Mouse (Mus musculus) stomach, postnatal 0 days (tissue): ENCODE results near the gene Hist3h2ba. TPM values are rescaled to one million over a fixed set of nuclear protein-coding genes. Genes with fewer than 3 reads are reported as not detected.

Experiments
- ATAC-seq: fragments of 200-750 bp; cut with Nextera tagmentation; 2 replicates; pipeline ENCODE4 v1.8.0; 2017; ENCODE audit not compliant: low FRiP score, low TSS enrichment
- DNase-seq: peaks from one replicate; pipeline ENCODE4 v3.0.0-alpha.2; 2016; ENCODE audit warnings: low spot score
- H3K27ac ChIP-seq: fragments of 300-500 bp; sonication (generic); replicated peaks from 2 replicates; pipeline ENCODE4 v1.5.1; 2014; ENCODE audit warnings: mild to moderate bottlenecking, control low read depth
- H3K27me3 ChIP-seq: fragments of 300-500 bp; sonication (generic); 2 replicates; pipeline ENCODE4 v1.6.1; 2014; ENCODE audit warnings: low read length; ENCODE audit not compliant: control insufficient read depth, insufficient read depth
- H3K36me3 ChIP-seq: fragments of 300-500 bp; sonication (generic); 2 replicates; pipeline ENCODE4 v1.6.1; 2014; ENCODE audit warnings: low read length, mixed read lengths; ENCODE audit not compliant: control insufficient read depth, insufficient read depth
- H3K4me1 ChIP-seq: fragments of 300-500 bp; sonication (generic); replicated peaks from 2 replicates; pipeline ENCODE4 v1.6.1; 2014; ENCODE audit warnings: antibody characterized with exemption; ENCODE audit not compliant: control insufficient read depth, insufficient read depth
- H3K4me2 ChIP-seq: fragments of 300-500 bp; sonication (generic); replicated peaks from 2 replicates; pipeline ENCODE4 v1.6.1; 2014; ENCODE audit warnings: low read depth, mild to moderate bottlenecking, control low read depth, moderate library complexity
- H3K4me3 ChIP-seq: fragments of 300-500 bp; sonication (generic); 2 replicates; pipeline ENCODE4 v1.5.1; 2014; ENCODE audit warnings: low read depth, low read length, control low read depth
- H3K9ac ChIP-seq: fragments of 300-500 bp; sonication (generic); 2 replicates; pipeline ENCODE4 v1.6.1; 2014; ENCODE audit warnings: mild to moderate bottlenecking, low read length, control low read depth, mixed read lengths
- H3K9me3 ChIP-seq: fragments of 300-500 bp; sonication (generic); 2 replicates; pipeline ENCODE4 v1.6.1; 2016; ENCODE audit warnings: low read length; ENCODE audit not compliant: control insufficient read depth
- CTCF ChIP-seq: IDR thresholded peaks from 2 replicates; pipeline ENCODE4 v1.5.1; 2016; ENCODE audit warnings: antibody characterized with exemption, low read depth, mild to moderate bottlenecking, moderate library complexity
- EP300 ChIP-seq: optimal IDR thresholded peaks from 2 replicates; pipeline ENCODE3; 2016; ENCODE audit warnings: antibody characterized with exemption
- WGBS: fragments of 180-500 bp; shearing (Covaris S2); extraction: QIAGEN DNeasy Blood & Tissue Kit; methylation state at CpG from one replicate; pipeline ENCODE4 v1.1.7; 2014; 5-methylcytosine and 5-hydroxymethylcytosine counted together
- polyA plus RNA-seq: library from polyadenylated mRNA; unstranded; fragments of >200 nt; fragmentation: Nextera tagmentation; extraction: Ambion mirVana; gene quantifications from 2 replicates; pipeline ENCODE4 v1.2.1, GENCODE M21; 2015

Hist3h2ba gene
- polyA plus RNA-seq, 1 experiment from 2014 or later: 7.5 TPM

DNA sequence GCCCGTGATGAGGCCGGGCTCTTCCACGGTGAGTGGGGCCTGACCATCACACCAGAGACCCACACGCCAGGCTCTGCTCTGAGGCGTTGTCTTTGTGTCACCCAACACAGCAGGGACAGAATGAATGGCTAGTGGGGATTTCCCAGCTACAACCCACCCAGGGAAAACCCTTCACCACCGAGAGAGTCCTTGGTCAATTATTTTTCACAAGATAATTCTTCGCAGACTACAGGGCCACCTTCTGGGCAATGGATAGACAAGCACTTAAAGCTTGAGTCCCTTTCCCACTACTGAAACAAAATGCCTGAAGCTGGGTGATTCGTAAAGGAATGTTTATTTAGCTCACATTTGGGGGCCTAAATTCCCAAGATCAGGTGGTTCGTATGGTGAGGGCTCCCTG, 26.3 kb upstream of the Hist3h2ba start:
- TF ChIP-seq CTCF: peak; percentile 10; the same call in 1 of the 2 replicates
- no peak for TF ChIP-seq EP300
- Histone ChIP-seq H3K27ac (no peak overlapping the region), H3K36me3 (no peaks in the 10 kb centered on the region), H3K4me1 (no peaks in the 10 kb centered on the region), H3K4me3 (no peak overlapping the region), H3K9ac (no peak overlapping the region), H3K4me2 (no peak overlapping the region), H3K9me3 (no peaks in the 10 kb centered on the region), H3K27me3 (no peaks in the 10 kb centered on the region)
- ATAC-seq: no peak
- DNase-seq: no peak
- 80% methylated on average over 9 of the region's 9 CpGs for WGBS

DNA sequence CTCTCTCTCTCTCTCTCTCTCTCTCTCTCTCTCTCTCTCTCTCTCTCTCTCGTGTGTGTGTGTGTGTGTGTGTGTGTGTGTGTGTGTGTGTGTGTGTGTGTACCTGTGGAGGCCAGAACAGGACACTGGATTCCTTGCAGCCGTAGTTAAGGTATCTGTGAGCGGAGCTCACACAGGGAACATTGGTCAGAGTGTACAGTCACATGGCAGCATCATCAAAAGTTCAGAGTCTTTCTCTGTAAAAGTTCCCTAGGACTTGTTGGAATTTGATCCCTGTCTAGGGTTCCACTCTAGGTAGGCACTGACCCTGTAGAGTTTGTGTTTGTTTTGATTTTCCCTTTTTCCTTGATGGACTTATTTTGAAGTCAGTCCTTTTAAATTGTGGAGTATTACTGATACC, 22.1 kb upstream of the Hist3h2ba start:
- WGBS: 77% methylated on average over 2 of the region's 3 CpGs
- no peak overlapping the region for H3K4me2 ChIP-seq
- no peaks in the 10 kb centered on the region for H3K4me1 ChIP-seq
- H3K9ac ChIP-seq: no peak overlapping the region
- DNase-seq (no peak), ATAC-seq (no peak)
- TF ChIP-seq CTCF (no peak), EP300 (no peak)
- no peak overlapping the region for H3K4me3 ChIP-seq
- no peak overlapping the region for H3K27ac ChIP-seq
- no peaks in the 10 kb centered on the region for H3K27me3 ChIP-seq
- no peaks in the 10 kb centered on the region for H3K9me3 ChIP-seq
- no peaks in the 10 kb centered on the region; the same call in 1 of the 2 replicates for H3K36me3 ChIP-seq

DNA sequence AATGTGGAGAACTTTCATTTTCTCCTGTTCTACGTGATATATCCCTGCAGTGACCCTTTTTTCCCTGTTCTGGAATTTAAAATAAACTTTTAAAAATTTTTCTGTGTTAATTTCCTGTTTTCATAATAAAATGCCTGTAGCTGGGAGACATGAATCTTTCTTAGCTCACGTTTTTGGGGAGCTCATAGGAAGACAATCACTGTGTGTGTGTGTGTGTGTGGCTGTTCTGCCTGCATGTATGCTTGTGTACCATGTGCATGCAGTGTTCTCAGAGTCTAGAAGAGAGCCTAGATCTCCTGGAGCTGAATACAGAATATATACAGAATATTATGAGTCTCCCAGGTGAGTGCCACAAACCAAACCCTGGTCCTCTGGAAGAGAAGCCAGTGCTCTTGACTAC, 21.7 kb upstream of the Hist3h2ba start:
- no peak overlapping the region for H3K27ac ChIP-seq
- H3K4me3 ChIP-seq: no peak overlapping the region
- no peak overlapping the region for H3K4me2 ChIP-seq
- no peaks in the 10 kb centered on the region for H3K4me1 ChIP-seq
- no peaks in the 10 kb centered on the region for H3K27me3 ChIP-seq
- H3K9ac ChIP-seq: no peak overlapping the region
- H3K9me3 ChIP-seq: no peaks in the 10 kb centered on the region
- TF ChIP-seq CTCF: no peak
- no peak for TF ChIP-seq EP300
- no peak for DNase-seq
- 61% methylated on average over 2 of the region's 2 CpGs for WGBS
- no peak for ATAC-seq
- H3K36me3 ChIP-seq: peaks cover 4% of the 10 kb centered on the region; the same call in 1 of the 2 replicates

DNA sequence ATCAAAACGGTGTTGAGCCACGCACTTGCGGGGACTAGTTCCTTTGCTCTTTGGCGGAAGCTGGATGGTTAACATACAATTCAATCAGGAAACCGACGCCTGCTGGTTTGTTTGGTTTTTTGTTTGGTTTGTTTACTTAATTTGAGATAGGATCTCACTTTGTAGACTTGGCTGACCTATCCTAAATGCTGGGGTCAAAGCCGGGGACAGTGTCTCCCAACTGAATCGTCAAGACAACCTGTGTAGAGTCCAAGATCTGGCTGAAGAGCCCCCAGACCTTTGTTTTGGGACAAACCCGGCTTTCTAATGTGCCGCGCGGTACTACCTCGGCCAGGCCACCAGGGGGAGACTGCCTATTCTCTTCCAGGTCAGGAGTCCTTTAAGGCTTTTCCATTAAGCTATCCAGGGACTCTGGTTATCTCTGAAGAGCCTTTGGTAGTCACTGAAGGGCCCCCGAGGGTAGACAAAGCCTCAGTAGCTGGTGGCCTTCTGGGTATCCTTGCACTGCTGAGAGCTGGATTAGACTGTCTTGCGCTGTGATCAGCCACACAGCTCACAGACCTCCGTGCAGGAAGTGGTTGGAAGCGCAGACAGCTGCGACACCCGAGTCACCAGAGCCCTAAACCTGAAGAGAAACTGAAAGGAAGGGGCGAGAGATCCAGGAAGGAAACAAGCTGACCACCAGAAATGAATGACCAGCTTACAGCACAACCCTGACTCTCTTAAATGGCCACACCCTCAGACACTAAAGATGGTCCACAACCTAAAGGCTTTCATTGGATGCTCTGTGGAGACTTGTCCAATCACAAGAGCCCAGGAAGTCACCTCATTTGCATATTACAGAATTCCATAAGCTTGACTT, 20.7 kb upstream of the Hist3h2ba start:
- TF ChIP-seq CTCF (peak; percentile 84), EP300 (no peak)
- ATAC-seq (peak; percentile 82), DNase-seq (peak; percentile 80)
- no peaks in the 10 kb centered on the region for H3K4me1 ChIP-seq
- 19% methylated on average over 20 of the region's 20 CpGs for WGBS
- peaks cover 8% of the 10 kb centered on the region; the same call in 1 of the 2 replicates for H3K36me3 ChIP-seq
- H3K4me3 ChIP-seq: peak overlapping the region; percentile 21; the same call in 1 of the 2 replicates
- no peak overlapping the region for H3K9ac ChIP-seq
- peak overlapping the region; percentile 52 for H3K4me2 ChIP-seq
- H3K27me3 ChIP-seq: no peaks in the 10 kb centered on the region
- no peak overlapping the region; the same call in 1 of the 2 replicates for H3K27ac ChIP-seq
- H3K9me3 ChIP-seq: no peaks in the 10 kb centered on the region

DNA sequence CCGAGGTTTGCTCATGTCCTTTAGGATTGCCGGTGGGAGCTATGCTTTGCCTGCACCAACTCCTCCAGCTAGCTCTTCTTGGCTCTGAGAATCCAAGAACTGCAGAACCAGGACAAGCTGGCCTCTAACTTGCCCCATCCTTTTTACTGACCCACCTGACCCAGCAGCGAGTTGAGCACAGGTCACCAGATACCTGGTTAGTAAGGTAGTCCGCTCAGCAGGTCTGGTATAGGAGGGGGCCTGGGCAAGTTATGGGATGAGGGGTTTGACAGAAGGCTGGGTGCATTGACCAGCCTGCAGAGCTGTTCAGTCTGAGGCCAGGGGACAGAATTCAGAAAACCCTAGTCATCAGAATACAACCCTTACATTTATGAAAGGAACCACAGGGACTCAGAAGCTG, 19.7 kb upstream of the Hist3h2ba start:
- no peak for TF ChIP-seq CTCF
- no peak for TF ChIP-seq EP300
- no peaks in the 10 kb centered on the region for H3K4me1 ChIP-seq
- no peak for ATAC-seq
- no peak overlapping the region for H3K4me2 ChIP-seq
- peaks cover 11% of the 10 kb centered on the region; the same call in 1 of the 2 replicates for H3K36me3 ChIP-seq
- H3K27me3 ChIP-seq: no peaks in the 10 kb centered on the region
- no peak overlapping the region for H3K9ac ChIP-seq
- no peaks in the 10 kb centered on the region for H3K9me3 ChIP-seq
- DNase-seq: no peak
- no peak overlapping the region for H3K4me3 ChIP-seq
- no peak overlapping the region for H3K27ac ChIP-seq
- WGBS: 67% methylated on average over 4 of the region's 4 CpGs

DNA sequence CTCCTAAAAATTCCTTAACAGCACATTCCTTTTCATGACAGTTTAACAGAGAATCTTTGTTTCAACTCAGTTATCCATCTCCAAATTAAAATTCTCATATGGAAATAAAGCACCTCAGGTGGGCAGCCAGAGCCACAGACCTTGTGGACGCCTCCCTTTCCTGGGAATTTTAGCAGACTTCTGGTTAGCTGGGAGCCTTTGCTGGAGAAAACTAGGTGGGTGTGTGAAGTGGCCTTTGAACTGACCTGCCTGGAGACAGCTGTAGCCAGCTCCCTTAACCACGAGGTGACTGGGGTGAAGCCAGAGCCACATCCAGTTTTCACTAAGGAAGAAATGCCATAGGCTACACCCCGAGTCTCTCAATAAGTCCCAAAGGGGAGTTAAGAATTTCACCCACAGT, 19.1 kb upstream of the Hist3h2ba start:
- DNase-seq (no peak), ATAC-seq (no peak)
- 35% methylated on average over 3 of the region's 3 CpGs for WGBS
- Histone ChIP-seq H3K27ac (no peak overlapping the region), H3K9ac (no peak overlapping the region), H3K4me3 (no peak overlapping the region), H3K9me3 (no peaks in the 10 kb centered on the region), H3K4me1 (no peaks in the 10 kb centered on the region), H3K27me3 (no peaks in the 10 kb centered on the region), H3K36me3 (peaks cover 11% of the 10 kb centered on the region; the same call in 1 of the 2 replicates), H3K4me2 (no peak overlapping the region)
- TF ChIP-seq EP300 (no peak), CTCF (no peak)
